Mouse (Mus musculus) lung, postnatal 4 days (tissue): Measurements from ENCODE around the gene Dynlt1f.
A peak's percentile ranks its signal among the peaks of the same experiment; 100 is the strongest.
"Not testable (repeated sequence)": the region's sequence is repeated elsewhere in the genome, so short reads cannot be mapped to it uniquely, and the experiment has no call there.

Experiments used
- DNase-seq, 2 experiments: peaks; one replicate each; pipeline ENCODE4 v3.0.0; 2021

The Dynlt1f gene

GRCm38 (mm10) chr17:6655567-6656281, at the start of gene Dynlt1f:
Gene Dynlt1f, minus strand, starts transcription at chr17:6655900.
- DNase-seq, result peak; percentile 84 to 92

GRCm38 (mm10) chr17:6703381-6704270, 47.9 kb upstream of the Dynlt1f start:
- peak in 1 of 2 experiments; percentile 50 for DNase-seq

GRCm38 (mm10) chr17:6702625-6703221, 47.0 kb upstream of the Dynlt1f start:
- peak in 1 of 2 experiments; percentile 32 for DNase-seq

GRCm38 (mm10) chr17:6700077-6700476, 44.4 kb upstream of the Dynlt1f start:
- DNase-seq, result not testable (repeated sequence)

GRCm38 (mm10) chr17:6699502-6699901, 43.8 kb upstream of the Dynlt1f start:
- not testable (repeated sequence) for DNase-seq

GRCm38 (mm10) chr17:6697224-6697775, 41.6 kb upstream of the Dynlt1f start:
- DNase-seq, result peak; percentile 67 to 76

GRCm38 (mm10) chr17:6696521-6696920, 40.8 kb upstream of the Dynlt1f start:
- DNase-seq, result not testable (repeated sequence)

- not testable (repeated sequence) for DNase-seq
Observed at GRCm38 (mm10) chr17:6695712-6696111, 40.0 kb upstream of the Dynlt1f start.

- peak; percentile 72 to 94 for DNase-seq
Observed at GRCm38 (mm10) chr17:6691596-6691995, 35.9 kb upstream of the Dynlt1f start.

GRCm38 (mm10) chr17:6689344-6689743, 33.6 kb upstream of the Dynlt1f start:
- DNase-seq, result not testable (repeated sequence)

GRCm38 (mm10) chr17:6686299-6686971, 30.7 kb upstream of the Dynlt1f start:
- DNase-seq, result not testable (repeated sequence)

GRCm38 (mm10) chr17:6685288-6685818, 29.7 kb upstream of the Dynlt1f start:
- peak in 1 of 2 experiments; percentile 35 for DNase-seq

- DNase-seq, result not testable (repeated sequence)
Observed at GRCm38 (mm10) chr17:6684464-6685287, 29.0 kb upstream of the Dynlt1f start.

- DNase-seq, result not testable (repeated sequence)
Observed at GRCm38 (mm10) chr17:6683702-6684101, 28.0 kb upstream of the Dynlt1f start.

GRCm38 (mm10) chr17:6681721-6682120, 26.0 kb upstream of the Dynlt1f start:
- DNase-seq, result not testable (repeated sequence)

GRCm38 (mm10) chr17:6678063-6678462, 22.4 kb upstream of the Dynlt1f start:
- peak; percentile 52 to 81 for DNase-seq

- not testable (repeated sequence) for DNase-seq
Observed at GRCm38 (mm10) chr17:6674297-6674696, 18.6 kb upstream of the Dynlt1f start.

- DNase-seq, result not testable (repeated sequence)
Observed at GRCm38 (mm10) chr17:6668522-6668921, 12.8 kb upstream of the Dynlt1f start.

- DNase-seq, result not testable (repeated sequence)
Observed at GRCm38 (mm10) chr17:6665389-6665788, 9.7 kb upstream of the Dynlt1f start.

GRCm38 (mm10) chr17:6662840-6663239, 7.1 kb upstream of the Dynlt1f start:
- not testable (repeated sequence) for DNase-seq
